Mouse (Mus musculus): ENCODE measurements around the gene St6galnac5. TPM values are rescaled to one million over a fixed set of nuclear protein-coding genes. Genes with fewer than 3 reads are reported as not detected.
"Not testable (repeated sequence)": the region's sequence is repeated elsewhere in the genome, so short reads cannot be mapped to it uniquely, and the experiment has no call there.

The St6galnac5 gene
- polyA plus RNA-seq, 1 experiment from 2014 or later: 2.0 TPM

DNA sequence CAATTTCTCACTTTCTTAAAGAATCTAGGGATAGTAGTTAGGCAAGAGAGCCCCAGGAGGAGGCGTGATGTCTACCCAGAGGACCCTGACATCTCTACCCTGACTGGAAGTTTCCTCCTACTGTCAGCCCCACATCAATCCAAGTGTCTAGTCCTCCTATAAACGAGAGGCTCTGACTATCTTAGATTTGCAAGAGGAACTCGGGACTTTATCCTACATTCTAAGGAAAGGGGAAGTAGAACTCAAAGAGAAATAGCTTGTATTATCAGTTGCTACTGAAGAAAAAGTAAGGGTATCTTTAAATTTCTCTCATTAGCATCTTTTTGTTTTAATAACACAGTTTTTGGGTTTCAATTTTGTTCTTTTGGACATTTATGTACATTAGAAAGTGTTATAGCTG, 161.6 kb downstream of the St6galnac5 start:
- H3K36me3 ChIP-seq: no peaks in the 10 kb centered on the region
- ATAC-seq (ENCODE audit: insufficient number of reproducible peaks, low FRiP score, low TSS enrichment, low read depth): no peak
- no peaks in the 10 kb centered on the region for H3K27me3 ChIP-seq
- H3K9ac ChIP-seq: no peak overlapping the region
- no peaks in the 10 kb centered on the region for H3K4me1 ChIP-seq
- 82% methylated on average over 3 of the region's 3 CpGs for WGBS
- H3K9me3 ChIP-seq (replicated peaks): no peaks in the 10 kb centered on the region
- no peak overlapping the region for H3K4me2 ChIP-seq (replicated peaks)
- H3K4me3 ChIP-seq (replicated peaks): no peak overlapping the region
- H3K27ac ChIP-seq (replicated peaks): no peak overlapping the region

GRCm38 (mm10) chr3:152815110-152815509, 166.9 kb downstream of the St6galnac5 start:
- no peak overlapping the region for H3K4me3 ChIP-seq (replicated peaks)
- no peak overlapping the region for H3K27ac ChIP-seq (replicated peaks)
- no peak overlapping the region for H3K4me2 ChIP-seq (replicated peaks)
- no peak overlapping the region for H3K9ac ChIP-seq
- WGBS: 86% methylated on average over 5 of the region's 5 CpGs
- ATAC-seq (ENCODE audit: insufficient number of reproducible peaks, low FRiP score, low TSS enrichment, low read depth): no peak
- H3K36me3 ChIP-seq: no peaks in the 10 kb centered on the region
- H3K9me3 ChIP-seq (replicated peaks): no peaks in the 10 kb centered on the region
- H3K4me1 ChIP-seq: no peaks in the 10 kb centered on the region
- no peaks in the 10 kb centered on the region for H3K27me3 ChIP-seq

- no peaks in the 10 kb centered on the region for H3K27me3 ChIP-seq
- no peak overlapping the region for H3K27ac ChIP-seq (replicated peaks)
- no peaks in the 10 kb centered on the region for H3K9me3 ChIP-seq (replicated peaks)
- ATAC-seq (ENCODE audit: insufficient number of reproducible peaks, low FRiP score, low TSS enrichment, low read depth): no peak
- no peaks in the 10 kb centered on the region for H3K4me1 ChIP-seq
- no peak overlapping the region for H3K4me3 ChIP-seq (replicated peaks)
- H3K36me3 ChIP-seq: no peaks in the 10 kb centered on the region
- 63% methylated on average over 4 of the region's 4 CpGs for WGBS
- H3K9ac ChIP-seq: no peak overlapping the region
- H3K4me2 ChIP-seq (replicated peaks): no peak overlapping the region
Observed at GRCm38 (mm10) chr3:152813905-152814304, 168.1 kb downstream of the St6galnac5 start.

GRCm38 (mm10) chr3:152799738-152800431, 182.2 kb downstream of the St6galnac5 start:
- Histone ChIP-seq H3K4me3 (replicated peaks) (no peak overlapping the region), H3K9ac (no peak overlapping the region), H3K27me3 (no peaks in the 10 kb centered on the region), H3K4me1 (no peaks in the 10 kb centered on the region), H3K27ac (replicated peaks) (no peak overlapping the region), H3K4me2 (replicated peaks) (no peak overlapping the region), H3K36me3 (no peaks in the 10 kb centered on the region), H3K9me3 (replicated peaks) (no peaks in the 10 kb centered on the region)
- WGBS: 81% methylated on average over 9 of the region's 9 CpGs
- no peak for ATAC-seq (ENCODE audit: insufficient number of reproducible peaks, low FRiP score, low TSS enrichment, low read depth)

- no peak overlapping the region for H3K9ac ChIP-seq
- 0 out of 2 replicates have a peak, but pooled peaks cover 4% of the 10 kb centered on the region for H3K4me1 ChIP-seq
- no peaks in the 10 kb centered on the region for H3K36me3 ChIP-seq
- H3K4me3 ChIP-seq (replicated peaks): no peak overlapping the region
- H3K9me3 ChIP-seq (replicated peaks): no peaks in the 10 kb centered on the region
- 33% methylated on average over 2 of the region's 2 CpGs for WGBS
- H3K27ac ChIP-seq (replicated peaks): no peak overlapping the region
- no peak overlapping the region for H3K4me2 ChIP-seq (replicated peaks)
- H3K27me3 ChIP-seq: no peaks in the 10 kb centered on the region
- ATAC-seq (ENCODE audit: insufficient number of reproducible peaks, low FRiP score, low TSS enrichment, low read depth): no peak
Observed at GRCm38 (mm10) chr3:152797354-152797753, 184.7 kb downstream of the St6galnac5 start.

GRCm38 (mm10) chr3:152796216-152796615, 185.8 kb downstream of the St6galnac5 start:
- no peak for ATAC-seq (ENCODE audit: insufficient number of reproducible peaks, low FRiP score, low TSS enrichment, low read depth)
- Histone ChIP-seq H3K9me3 (replicated peaks) (no peaks in the 10 kb centered on the region), H3K9ac (no peak overlapping the region), H3K4me3 (replicated peaks) (no peak overlapping the region), H3K4me2 (replicated peaks) (no peak overlapping the region), H3K4me1 (0 out of 2 replicates have a peak, but pooled peaks cover 6% of the 10 kb centered on the region), H3K27ac (replicated peaks) (no peak overlapping the region), H3K27me3 (no peaks in the 10 kb centered on the region), H3K36me3 (no peaks in the 10 kb centered on the region)
- 84% methylated on average over 4 of the region's 4 CpGs for WGBS

DNA sequence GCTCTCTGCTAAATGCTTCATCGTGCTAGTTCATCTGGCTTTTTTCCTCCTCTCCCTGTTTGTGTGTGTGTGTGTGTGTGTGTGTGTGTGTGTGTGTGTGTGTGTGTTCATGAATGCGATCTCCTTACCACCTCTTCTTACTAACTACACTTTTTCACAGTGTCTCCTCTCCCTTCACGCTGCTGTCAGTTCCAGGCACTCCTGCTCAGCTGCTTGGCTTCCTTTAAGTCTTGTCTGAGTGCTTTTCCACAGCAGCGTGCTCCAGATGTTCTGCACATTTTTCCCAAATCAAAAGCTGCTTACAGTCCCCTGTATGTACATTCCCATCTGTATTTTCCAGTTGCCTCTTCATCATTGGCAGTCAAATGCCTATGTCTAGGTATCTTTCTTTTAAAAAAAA, 189.0 kb downstream of the St6galnac5 start:
- Histone ChIP-seq H3K4me3 (replicated peaks) (no peak overlapping the region), H3K27me3 (no peaks in the 10 kb centered on the region), H3K27ac (replicated peaks) (peak overlapping the region; percentile 45; the same call in 1 of the 2 replicates), H3K36me3 (no peaks in the 10 kb centered on the region), H3K9ac (no peak overlapping the region), H3K9me3 (replicated peaks) (no peaks in the 10 kb centered on the region), H3K4me1 (0 out of 2 replicates have a peak, but pooled peaks cover 6% of the 10 kb centered on the region), H3K4me2 (replicated peaks) (no peak overlapping the region)
- ATAC-seq (ENCODE audit: insufficient number of reproducible peaks, low FRiP score, low TSS enrichment, low read depth): no peak
- WGBS: 39% methylated on average over 4 of the region's 4 CpGs

- Histone ChIP-seq H3K4me1 (0 out of 2 replicates have a peak, but pooled peaks cover 6% of the 10 kb centered on the region), H3K9me3 (replicated peaks) (no peaks in the 10 kb centered on the region), H3K27ac (replicated peaks) (peak overlapping the region; percentile 45; the same call in 1 of the 2 replicates), H3K9ac (no peak overlapping the region), H3K4me2 (replicated peaks) (no peak overlapping the region), H3K27me3 (no peaks in the 10 kb centered on the region), H3K36me3 (no peaks in the 10 kb centered on the region), H3K4me3 (replicated peaks) (no peak overlapping the region)
- WGBS: 78% methylated on average over 5 of the region's 5 CpGs
- no peak for ATAC-seq (ENCODE audit: insufficient number of reproducible peaks, low FRiP score, low TSS enrichment, low read depth)
Observed at GRCm38 (mm10) chr3:152792601-152793000, 189.4 kb downstream of the St6galnac5 start.

- H3K27me3 ChIP-seq; H3K4me1 ChIP-seq; H3K9me3 ChIP-seq (replicated peaks); H3K4me3 ChIP-seq (replicated peaks); H3K4me2 ChIP-seq (replicated peaks); H3K9ac ChIP-seq; H3K27ac ChIP-seq (replicated peaks); H3K36me3 ChIP-seq; ATAC-seq (ENCODE audit: insufficient number of reproducible peaks, low FRiP score, low TSS enrichment, low read depth): not testable (repeated sequence)
- WGBS: 67% methylated on average over 5 of the region's 5 CpGs
Observed at GRCm38 (mm10) chr3:152788301-152788953, 193.6 kb downstream of the St6galnac5 start.

GRCm38 (mm10) chr3:152784353-152784752, 197.7 kb downstream of the St6galnac5 start:
- not testable (repeated sequence) for H3K4me3 ChIP-seq (replicated peaks); H3K27ac ChIP-seq (replicated peaks); H3K4me2 ChIP-seq (replicated peaks); H3K9ac ChIP-seq; H3K36me3 ChIP-seq; H3K4me1 ChIP-seq; ATAC-seq (ENCODE audit: insufficient number of reproducible peaks, low FRiP score, low TSS enrichment, low read depth); H3K9me3 ChIP-seq (replicated peaks); H3K27me3 ChIP-seq
- 95% methylated on average over 10 of the region's 13 CpGs for WGBS

DNA sequence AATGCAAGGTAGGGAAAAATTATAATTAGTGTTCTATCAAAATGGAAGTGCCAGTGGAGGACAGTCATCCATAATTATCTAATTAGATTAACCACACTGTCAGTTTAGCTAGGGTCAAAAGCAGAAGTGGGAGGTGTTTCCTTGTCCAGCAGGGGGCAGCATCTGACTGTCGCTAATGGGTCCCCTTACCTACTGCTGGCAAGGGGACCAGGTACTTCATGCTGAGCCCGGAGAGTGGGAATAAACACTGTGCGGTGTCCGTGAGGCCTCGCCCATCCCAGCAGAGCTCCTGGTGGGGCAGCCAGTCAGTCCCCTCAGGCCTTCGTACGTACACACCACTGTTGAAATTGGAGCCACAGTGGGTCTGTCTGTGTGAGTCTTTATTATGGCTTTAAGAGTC, 198.3 kb downstream of the St6galnac5 start:
- no peak for ATAC-seq (ENCODE audit: insufficient number of reproducible peaks, low FRiP score, low TSS enrichment, low read depth)
- 19% methylated on average over 7 of the region's 7 CpGs for WGBS
- H3K9ac ChIP-seq: no peak overlapping the region

More for the DNA sequence above, 198.3 kb downstream of the St6galnac5 start:
- Histone ChIP-seq H3K4me1 (0 out of 2 replicates have a peak, but pooled peaks cover 2% of the 10 kb centered on the region), H3K27me3 (no peaks in the 10 kb centered on the region), H3K4me3 (replicated peaks) (no peak overlapping the region), H3K4me2 (replicated peaks) (no peak overlapping the region), H3K27ac (replicated peaks) (no peak overlapping the region), H3K9me3 (replicated peaks) (no peaks in the 10 kb centered on the region), H3K36me3 (no peaks in the 10 kb centered on the region)

Data from embryonic facial prominence, embryonic 15.5 days (tissue).